Mouse (Mus musculus): ENCODE measurements around the gene Myh6.
"Not testable (repeated sequence)": the region's sequence is repeated elsewhere in the genome, so short reads cannot be mapped to it uniquely, and the experiment has no call there.

The Myh6 gene

DNA sequence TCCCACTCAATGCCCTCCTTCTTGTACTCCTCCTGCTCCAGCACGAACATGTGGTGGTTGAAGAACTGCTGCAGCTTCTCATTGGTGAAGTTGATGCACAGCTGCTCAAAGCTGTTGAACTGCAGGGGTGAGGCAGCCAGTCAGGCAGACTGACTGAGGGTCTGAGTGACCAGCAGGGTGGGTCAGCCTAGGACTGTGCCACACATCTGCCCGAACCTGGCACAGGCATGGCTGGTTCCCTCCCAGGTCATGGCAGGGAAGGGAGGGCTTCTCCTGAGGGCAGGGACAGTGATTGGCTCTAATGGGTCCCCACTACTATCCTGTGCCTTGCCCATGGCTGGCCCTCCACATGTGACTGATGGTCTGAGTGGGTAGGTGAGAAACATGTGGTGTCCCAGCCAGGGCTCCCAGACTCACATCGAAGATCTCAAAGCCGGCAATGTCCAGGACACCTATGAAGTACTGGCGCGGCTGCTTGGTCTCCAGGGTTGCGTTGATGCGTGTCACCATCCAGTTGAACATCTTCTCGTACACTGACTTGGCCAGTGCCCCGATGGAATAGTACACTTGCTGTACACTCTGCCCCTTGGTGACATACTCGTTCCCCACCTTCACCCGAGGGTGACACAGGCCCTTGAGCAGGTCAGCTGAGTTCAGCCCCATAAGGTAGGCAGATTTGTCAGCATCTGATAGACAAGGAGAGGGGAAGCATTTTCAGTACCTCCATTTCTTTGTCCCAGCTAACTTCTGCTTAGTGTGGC, 6.7 kb downstream of the Myh6 start:
- DNase-seq (ENCODE audit: inconsistent age in 2 of 2, low spot score in 1 of 2): not testable (repeated sequence)

DNA sequence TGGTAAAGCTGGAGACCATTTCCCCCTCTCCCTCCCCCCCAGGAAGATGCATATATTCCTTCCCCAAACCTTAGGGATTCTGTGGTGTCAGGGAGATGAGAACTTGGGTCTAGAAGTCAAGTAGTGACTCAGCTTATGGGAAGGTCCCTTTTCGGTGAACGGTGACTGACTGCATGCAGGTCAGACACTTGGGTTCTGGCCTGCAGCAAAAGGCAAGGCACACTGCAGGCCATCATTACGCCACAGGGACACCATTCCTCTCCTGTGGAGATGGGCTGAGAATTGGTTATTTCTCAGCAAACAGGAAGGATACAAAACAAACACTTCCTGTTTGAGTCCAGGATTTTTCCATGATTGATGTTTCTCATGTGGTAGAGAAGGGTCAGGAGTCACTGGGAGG, 7.5 kb downstream of the Myh6 start:
- DNase-seq (ENCODE audit: inconsistent age in 2 of 2, low spot score in 1 of 2): no peak

DNA sequence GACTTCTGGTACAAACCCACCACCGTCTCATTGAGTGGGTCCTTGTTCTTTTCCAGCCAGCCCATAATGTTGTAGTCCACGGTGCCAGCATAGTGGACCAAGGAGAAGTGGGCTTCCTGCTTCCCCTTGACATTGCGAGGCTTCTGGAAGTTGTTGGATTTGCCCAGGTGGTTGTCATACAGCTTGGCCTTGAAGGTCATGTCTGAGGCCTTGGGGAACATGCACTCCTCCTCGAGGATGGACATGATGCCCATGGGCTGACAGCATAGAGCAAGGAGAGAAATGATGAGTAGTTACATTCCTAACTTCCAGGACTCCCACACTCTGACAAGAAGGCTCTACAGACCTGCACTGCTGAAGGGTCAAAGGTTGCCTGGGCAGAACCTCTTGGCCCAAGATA, 8.2 kb downstream of the Myh6 start:
- DNase-seq (ENCODE audit: inconsistent age in 2 of 2, low spot score in 1 of 2): no peak

DNA sequence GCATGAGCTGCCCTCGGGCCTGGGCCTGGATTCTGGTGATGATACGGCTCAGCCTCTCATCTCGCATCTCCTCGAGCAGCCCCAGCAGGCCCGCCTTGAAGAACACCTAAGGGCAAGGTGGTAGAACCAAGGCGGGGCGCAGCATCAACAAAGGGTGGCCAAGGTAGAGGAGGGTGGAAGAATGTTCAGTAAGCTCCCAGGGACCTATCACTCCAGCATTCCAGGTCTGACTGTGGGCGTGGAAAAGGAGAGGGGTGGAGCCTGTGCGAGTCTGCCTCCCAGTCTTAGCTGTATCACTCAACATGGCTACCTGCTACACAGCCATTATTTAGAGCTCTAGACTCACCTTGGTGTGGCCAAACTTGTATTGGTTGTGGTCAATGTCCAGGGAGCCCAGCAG, 10.2 kb downstream of the Myh6 start:
- DNase-seq (ENCODE audit: inconsistent age in 2 of 2, low spot score in 1 of 2): no peak

DNA sequence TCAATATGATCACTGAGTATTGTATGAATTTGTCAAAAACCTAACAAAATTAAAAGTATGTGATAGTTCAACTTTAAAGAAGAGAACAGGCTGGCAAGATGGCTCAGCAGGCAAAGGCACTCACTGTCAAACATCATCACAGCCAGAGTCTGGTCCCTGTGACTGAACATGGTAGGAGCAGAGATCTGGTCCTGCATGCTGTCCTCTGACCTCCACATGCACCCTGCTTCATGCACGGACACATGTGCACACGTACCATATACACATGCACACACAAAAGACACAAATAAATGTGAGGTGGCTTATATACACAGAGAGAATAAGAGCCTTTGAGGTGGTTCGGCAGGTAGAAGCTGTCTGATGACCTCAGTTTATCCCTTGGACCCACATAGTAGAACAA, 11.2 kb downstream of the Myh6 start:
- no peak for DNase-seq (ENCODE audit: inconsistent age in 2 of 2, low spot score in 1 of 2)

DNA sequence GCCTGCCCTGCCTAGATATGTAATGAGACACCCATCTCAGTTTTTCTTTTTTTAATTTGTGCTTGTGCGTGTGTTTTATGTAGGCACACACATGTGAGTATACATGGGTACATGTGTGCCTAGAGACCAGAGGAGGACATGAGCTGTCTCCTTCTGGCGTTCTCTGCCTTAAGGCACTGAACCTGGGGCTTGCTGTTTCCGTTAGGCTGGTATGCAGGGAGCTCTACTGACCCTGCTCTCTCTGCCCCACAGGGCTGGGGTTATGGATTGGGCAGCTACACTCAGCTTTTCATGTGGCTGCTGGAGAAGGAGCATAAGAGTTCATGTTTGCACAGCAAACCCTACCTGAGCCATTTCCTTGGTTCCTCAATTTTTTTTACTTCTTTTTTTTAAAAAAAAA, 12.3 kb downstream of the Myh6 start:
- DNase-seq (ENCODE audit: inconsistent age in 2 of 2, low spot score in 1 of 2): no peak

DNA sequence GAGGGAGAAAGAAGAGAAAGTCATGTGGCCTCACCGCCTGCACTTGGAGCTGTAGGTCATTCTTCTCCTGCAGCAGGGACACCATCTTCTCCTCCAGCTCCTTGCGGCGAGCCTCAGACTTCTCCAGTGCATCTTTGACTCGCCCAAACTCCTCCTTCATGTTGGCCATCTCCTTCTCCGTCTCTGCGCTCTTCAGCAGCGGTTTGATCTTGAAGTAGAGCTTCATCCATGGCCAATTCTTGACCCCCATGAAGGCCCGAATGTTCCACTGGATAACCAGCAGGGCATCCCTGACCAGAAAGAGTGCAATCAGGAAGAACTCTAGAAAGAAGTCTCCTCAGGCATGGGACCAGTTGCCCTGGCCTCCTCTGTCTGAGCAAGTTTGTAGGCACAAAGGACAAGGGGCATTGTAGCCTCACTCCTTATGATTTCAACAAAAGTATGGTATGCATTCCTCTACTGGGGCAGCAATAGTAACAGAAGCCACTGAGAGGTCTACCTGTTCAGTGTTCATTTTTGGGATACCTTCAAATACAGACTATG, 13.0 kb downstream of the Myh6 start:
- no peak for DNase-seq (ENCODE audit: inconsistent age in 2 of 2, low spot score in 1 of 2)

DNA sequence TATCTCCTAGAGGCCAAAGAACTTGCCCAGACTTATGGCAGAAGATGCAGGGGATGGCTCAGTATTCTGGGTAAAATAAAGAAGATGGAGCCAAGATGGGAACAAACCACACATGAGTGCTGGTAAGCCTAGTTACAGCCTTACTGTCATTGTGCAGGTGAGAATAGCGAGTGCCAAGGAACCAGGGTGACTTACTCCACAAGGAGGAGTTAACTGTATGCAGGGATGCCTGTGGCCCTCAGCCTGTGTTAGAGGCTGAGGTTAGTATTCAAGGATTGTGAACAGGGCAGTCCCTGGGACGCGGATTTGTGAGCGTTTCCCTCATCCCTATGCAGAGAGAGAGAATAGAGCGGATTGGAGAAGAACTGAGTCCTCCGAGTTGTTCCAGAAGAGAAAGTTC, 15.1 kb downstream of the Myh6 start:
- DNase-seq (ENCODE audit: inconsistent age in 2 of 2, low spot score in 1 of 2): no peak

DNA sequence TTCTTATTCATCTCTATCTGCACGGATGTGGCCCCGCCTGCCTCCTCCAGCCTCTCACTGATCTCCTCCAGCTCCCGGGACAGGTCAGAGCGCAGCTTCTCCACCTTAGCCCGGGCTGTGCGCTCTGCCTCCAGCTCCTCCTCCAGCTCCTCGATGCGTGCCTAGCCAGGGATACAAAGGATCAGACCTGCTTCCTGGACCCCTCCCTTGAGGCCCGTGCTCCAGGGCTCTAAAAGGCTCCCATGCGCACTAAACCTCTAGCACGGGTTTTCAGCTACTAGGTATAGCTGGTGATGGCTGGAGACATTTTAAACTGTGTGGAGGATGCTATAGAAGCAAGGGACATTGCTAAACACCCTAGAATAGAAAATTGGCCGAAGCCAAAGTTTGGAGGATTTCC, 16.2 kb downstream of the Myh6 start:
- no peak for DNase-seq (ENCODE audit: inconsistent age in 2 of 2, low spot score in 1 of 2)

DNA sequence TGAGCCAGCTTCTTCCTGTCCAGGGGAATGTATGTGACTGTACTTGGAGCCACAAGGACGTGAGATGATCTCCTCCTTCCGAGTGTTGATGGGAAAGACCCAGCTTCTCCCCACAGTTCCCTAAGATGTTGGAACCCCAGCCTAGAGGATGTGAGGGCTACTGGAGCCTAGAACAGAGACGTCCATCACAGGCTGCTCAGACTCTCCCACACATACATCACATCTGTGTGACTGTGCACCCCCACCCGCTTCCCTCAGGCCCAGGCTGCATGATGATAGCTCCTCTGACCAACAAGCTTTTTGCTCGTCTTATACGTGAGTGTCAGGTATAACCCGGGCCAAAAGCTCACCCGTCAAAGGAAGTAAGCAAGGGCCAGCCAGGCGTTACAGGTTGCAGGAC, 17.9 kb downstream of the Myh6 start:
- DNase-seq (ENCODE audit: inconsistent age in 2 of 2, low spot score in 1 of 2): no peak

DNA sequence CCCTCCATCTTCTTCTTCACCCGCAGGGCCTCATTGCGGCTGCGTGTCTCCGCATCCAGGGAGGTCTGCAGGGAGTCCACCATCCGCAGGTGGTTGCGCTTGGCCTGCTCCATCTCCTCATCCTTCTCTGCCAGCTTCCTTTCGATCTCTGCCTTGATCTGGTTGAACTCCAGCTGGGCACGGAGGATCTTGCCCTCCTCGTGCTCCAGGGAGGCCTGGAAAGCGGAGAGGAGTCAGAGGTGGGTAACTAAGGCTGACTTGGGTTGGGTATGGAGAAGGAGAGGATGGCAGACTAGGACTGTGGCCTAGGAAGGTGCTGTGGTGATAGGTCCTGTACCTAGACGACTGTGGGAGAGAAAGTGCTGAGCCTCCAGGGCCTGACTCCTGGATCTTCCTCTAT, 19.7 kb downstream of the Myh6 start:
- not testable (repeated sequence) for DNase-seq (ENCODE audit: inconsistent age in 2 of 2, low spot score in 1 of 2)

DNA sequence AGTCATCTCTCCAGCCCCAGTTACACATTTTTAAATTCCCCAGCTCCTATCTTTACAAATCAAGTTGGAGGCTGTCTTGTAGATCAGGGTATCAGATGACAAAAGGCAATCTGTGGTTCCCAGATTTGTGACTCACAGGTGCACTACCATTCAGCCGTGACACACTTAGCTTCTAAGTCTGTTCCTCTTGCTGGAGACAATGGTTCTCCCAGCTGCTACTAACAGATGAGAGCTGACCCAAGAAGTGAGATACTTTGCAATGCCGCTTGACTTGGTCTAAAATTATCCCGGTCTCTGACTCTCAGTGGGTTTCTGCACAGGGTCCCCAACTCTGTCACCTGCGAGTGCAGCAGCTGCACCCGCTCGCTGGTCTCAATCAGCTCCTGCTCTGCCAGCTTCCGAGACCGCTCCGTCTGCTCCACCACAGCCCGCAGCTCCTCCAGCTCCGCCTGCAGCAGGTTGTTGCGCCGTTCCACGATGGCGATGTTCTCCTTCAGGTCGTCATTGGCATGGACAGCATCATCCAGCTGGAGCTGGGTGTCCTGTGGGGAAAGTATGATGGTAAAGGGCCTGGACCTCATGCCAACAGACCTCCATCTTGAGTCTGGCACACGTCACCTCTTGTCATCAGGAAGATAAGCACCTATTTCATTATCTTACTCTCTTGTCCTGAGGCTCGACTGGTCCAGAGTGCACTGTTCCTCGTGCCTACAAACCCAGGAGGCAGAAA, 20.6 kb downstream of the Myh6 start:
- no peak for DNase-seq (ENCODE audit: inconsistent age in 2 of 2, low spot score in 1 of 2)

DNA sequence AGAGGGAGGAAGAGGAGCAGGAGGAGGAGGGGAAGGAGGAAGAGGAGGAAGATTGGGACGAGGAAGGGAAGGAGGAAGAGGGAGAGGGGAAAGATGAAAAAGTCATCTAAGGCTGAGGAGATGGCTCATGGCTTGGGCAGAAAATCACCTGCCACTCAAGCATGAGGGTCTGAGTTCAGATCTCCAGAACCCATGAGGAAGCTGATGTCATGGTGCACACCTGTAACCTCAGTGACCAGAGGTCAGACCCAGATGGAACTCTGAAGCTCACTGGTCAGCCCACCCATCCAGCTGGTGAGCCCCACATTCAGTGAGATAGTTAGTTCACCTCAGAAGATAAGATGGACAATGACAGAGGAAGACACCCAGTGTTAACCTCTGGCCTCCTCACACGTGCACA, 21.8 kb downstream of the Myh6 start:
- DNase-seq (ENCODE audit: inconsistent age in 2 of 2, low spot score in 1 of 2): no peak

DNA sequence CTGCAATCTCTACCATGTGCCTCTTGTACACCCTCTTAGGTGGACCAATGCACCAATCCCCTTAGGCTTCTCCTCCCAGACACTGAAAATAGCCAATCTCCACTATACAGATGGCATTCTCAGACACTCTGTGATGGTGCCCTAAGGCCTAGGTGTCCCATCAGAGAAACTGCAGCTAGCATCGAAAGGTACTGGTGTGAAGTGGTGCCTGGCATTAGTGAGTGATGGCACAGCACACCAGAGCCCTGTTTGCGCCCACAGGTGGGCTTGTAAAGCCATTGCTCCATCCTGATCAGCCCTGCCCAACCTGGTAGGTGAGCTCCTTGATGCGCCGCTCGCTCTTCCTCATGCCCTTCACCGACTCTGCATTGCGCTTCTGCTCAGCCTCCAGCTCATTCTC, 22.8 kb downstream of the Myh6 start:
- no peak for DNase-seq (ENCODE audit: inconsistent age in 2 of 2, low spot score in 1 of 2)

DNA sequence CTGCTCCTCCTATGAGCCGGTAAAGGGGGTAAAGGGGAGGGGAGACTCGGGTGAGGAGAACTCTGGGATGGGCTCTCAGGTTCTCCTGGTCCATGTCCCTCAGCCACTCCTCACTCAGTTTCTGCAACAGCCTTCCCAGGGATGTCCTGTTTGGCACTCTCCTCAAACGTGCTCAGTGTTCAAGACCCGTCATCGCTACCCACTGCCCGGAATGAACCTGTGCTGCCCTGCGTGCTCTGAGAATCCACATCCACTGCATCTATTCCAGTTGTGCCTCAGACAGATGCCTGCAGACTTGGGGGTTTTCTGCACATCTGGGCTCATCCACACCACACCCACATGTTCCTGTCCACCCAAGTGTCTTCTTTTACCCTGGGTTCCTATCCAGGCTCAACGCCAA, 24.2 kb downstream of the Myh6 start:
- no peak for DNase-seq (ENCODE audit: inconsistent age in 2 of 2, low spot score in 1 of 2)

DNA sequence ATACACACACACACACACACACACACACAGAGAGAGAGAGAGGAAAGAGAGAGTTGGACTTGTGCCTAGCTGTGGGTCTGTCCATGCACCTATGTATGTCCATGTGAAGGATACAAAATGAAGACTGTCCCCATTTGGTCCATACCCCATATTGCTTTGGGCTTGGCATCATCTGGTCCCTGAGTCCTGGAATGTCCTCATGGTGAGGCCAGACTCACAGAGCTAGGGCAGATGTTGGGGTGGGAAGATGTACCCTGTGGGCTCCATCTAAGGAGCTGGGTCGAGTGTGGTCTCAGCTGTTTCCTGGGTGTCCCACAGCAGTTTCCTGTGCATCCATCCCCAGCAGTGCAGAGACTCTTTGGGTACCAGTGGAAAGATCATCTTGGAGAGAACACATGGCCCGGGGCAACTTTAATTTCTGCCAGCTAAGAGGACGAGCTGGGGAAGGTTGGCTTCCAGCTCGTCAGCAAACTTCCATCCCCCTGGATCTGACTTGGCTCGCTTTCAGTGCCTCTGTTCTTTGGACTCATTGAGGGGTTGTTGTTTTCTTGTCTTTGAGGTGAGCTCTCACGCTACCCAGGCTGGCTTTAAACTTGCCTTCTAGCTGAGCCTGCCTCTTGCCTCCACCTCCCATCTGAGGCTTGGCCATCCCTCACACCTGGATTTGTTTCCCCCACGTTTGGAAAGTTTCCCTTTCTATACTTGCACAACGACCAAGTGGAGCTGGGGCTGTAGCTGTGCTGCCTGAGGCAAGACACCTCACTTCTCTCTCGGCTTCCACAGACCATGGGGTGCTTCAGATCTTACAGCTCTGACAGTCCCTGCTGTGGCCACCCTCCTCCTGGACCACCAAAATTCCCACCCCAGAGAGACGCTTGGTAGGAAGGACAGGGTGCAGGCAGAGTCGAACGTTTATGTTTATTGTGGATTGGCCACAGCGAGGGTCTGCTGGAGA, 25.4 kb downstream of the Myh6 start:
- DNase-seq (ENCODE audit: inconsistent age in 2 of 2, low spot score in 1 of 2): no peak

DNA sequence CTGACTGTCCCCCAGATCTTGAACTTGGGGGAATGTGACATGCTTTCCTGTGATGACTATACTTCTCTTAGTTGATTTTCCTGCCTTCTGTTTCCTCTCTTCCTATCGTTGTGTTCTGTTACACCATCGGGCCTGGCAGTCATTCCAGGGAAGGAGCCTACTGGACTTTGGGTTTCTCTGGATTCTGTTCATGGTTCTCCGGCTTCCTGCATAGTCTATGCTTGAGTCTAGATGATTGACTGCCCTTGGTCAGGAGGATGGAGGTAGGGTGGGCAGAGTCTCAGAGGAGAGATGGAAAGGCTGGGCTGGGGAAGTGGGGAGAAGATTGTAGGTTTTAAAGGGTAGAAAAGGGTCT, 26.6 kb downstream of the Myh6 start:
- no peak for DNase-seq (ENCODE audit: inconsistent age in 2 of 2, low spot score in 1 of 2)

DNA sequence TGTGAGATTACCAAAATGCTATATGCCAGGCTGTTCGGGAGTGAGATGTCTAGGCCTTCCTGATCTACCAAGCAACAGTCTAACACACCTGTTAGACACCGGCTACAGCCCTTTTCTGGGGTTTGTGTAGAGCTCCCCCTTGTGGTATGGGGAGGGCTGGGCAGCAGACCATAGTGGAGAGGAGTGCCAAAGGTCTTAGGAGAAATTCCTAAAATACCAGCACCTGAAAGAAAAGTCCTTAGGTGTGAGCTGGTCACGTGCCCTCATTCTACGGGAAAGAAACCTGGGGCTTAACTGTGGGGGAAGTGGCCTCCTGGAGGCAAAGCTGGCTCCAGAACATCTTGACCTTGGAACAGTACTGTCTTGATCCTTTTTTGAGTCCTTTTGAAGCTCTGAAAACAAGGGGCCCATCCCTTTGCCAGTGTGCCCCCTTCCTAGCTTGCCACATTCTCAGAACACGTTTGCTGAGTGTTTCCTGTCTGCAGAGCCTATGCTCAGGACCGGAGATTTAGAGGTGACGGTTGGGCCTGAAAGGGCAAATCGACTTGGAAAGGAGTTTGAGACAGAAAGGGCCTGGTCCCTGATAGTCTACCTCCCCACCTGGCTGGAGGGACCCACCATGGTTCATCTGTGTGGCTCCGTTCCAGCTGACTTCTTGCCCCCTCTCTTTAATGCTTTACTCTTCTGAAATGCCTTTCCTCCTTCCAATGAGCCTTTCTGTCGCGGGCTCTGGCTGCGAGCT, 27.1 kb downstream of the Myh6 start:
- peak; percentile 63 to 87 for DNase-seq (ENCODE audit: inconsistent age in 2 of 2, low spot score in 1 of 2)

DNA sequence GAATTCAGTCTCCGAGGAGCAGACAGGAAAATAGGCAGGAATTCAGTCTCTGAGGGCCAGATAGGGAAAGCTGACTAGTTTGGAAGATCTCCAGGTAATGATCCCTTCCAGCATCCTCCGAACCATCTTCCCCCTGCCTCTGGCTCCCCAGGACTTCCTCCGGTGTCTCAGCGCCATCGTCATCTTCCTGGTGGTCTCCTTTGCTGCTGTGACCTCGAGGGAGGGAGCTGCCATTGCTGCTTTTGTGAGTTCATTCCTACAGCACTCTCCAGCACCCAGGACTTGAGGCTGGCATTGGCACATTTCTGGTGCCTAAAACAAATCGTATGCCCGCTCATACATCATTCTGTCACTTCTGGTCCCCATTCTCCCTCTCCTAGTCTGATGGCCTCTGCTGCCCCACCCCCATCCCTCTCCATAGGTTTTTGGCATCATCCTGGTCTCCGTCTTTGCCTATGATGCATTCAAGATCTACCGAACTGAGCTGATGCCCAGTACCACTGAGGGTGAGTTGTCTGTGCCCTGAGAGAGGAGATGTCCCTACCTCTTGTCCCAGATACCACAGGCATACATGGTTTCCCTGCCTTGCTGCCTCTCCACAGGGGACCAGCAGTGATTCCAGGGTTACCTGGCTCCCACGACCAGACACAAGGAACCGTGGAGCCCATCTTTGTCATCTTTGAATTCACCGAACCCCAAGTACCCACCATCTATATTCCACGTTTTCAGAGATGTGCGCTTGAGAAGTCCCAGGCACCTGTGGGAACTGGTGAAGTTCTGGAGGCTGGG, 28.1 kb downstream of the Myh6 start:
- no peak for DNase-seq (ENCODE audit: inconsistent age in 2 of 2, low spot score in 1 of 2)
